Mouse (Mus musculus) C2C12 (cell line): ENCODE data around the gene Ccdc162. TPM values are rescaled to one million over a fixed set of nuclear protein-coding genes. Genes with fewer than 3 reads are reported as not detected.

Experiments
- H3K27me3 ChIP-seq: one replicate; pipeline ENCODE4 v1.6.1; 2011; ENCODE audit not compliant: control insufficient read depth, insufficient read depth, insufficient read length
- H3K36me3 ChIP-seq: one replicate; pipeline ENCODE4 v1.6.1; 2011; ENCODE audit not compliant: control insufficient read depth, insufficient read depth
- H3K4me3 ChIP-seq: one replicate; pipeline ENCODE4 v1.5.1; 2011; ENCODE audit warnings: mild to moderate bottlenecking, control low read depth; ENCODE audit not compliant: poor library complexity, insufficient read depth, severe bottlenecking
- H3K79me2 ChIP-seq: one replicate; pipeline ENCODE4 v1.6.1; 2011; ENCODE audit not compliant: control insufficient read depth, insufficient read depth
- H3K79me3 ChIP-seq: one replicate; pipeline ENCODE4 v1.6.1; 2011; ENCODE audit warnings: low read depth, control low read depth
- H3ac ChIP-seq: one replicate; pipeline ENCODE3; 2011; ENCODE audit warnings: low read depth; ENCODE audit not compliant: control insufficient read depth, insufficient read length
- CEBPB ChIP-seq: IDR thresholded peaks from one replicate; pipeline ENCODE4 v1.6.1; 2011; ENCODE audit warnings: low read depth, mild to moderate bottlenecking, control low read depth, moderate library complexity
- CTCF ChIP-seq: IDR thresholded peaks from one replicate; pipeline ENCODE4 v1.5.1; 2011; ENCODE audit not compliant: control insufficient read depth, insufficient read depth, insufficient read length
- FOSL1 ChIP-seq: IDR thresholded peaks from one replicate; pipeline ENCODE4 v1.8.0; 2011; ENCODE audit warnings: mild to moderate bottlenecking, low read length; ENCODE audit not compliant: poor library complexity, insufficient read depth, severe bottlenecking
- MAX ChIP-seq: IDR thresholded peaks from one replicate; pipeline ENCODE4 v1.6.1; 2011; ENCODE audit warnings: mild to moderate bottlenecking, control low read depth
- MYOD1 ChIP-seq: IDR thresholded peaks from one replicate; pipeline ENCODE4 v1.6.1; 2011; ENCODE audit warnings: low read depth; ENCODE audit not compliant: control insufficient read depth, insufficient read length
- MYOG ChIP-seq: IDR thresholded peaks from one replicate; pipeline ENCODE4 v1.6.1; 2011; ENCODE audit not compliant: control insufficient read depth, insufficient read length; ENCODE audit errors: extremely low read depth
- USF1 ChIP-seq: IDR thresholded peaks from one replicate; pipeline ENCODE4 v1.6.1; 2011; ENCODE audit warnings: low read depth, mild to moderate bottlenecking, control low read depth, moderate library complexity
- polyA plus RNA-seq: library from polyadenylated mRNA; unstranded; fragments of >200 nt; fragmentation: generic; extraction: Trizol; gene quantifications from one replicate; pipeline ENCODE4 v1.2.1, GENCODE M21; 2012; ENCODE audit warnings: missing spikeins

Gene Ccdc162
- polyA plus RNA-seq, 1 experiment, result 0.13 TPM

GRCm38 (mm10) chr10:41638776-41639175, 77.7 kb downstream of the Ccdc162 start:
- no peak for TF ChIP-seq MAX
- no peak for TF ChIP-seq CEBPB
- no peak for TF ChIP-seq MYOG
- TF ChIP-seq MYOD1, result no peak
- peaks cover 4% of the 10 kb centered on the region for H3K27me3 ChIP-seq
- no peaks in the 10 kb centered on the region for H3K79me2 ChIP-seq
- H3K36me3 ChIP-seq, result no peaks in the 10 kb centered on the region
- H3ac ChIP-seq, result no peak overlapping the region
- no peak overlapping the region for H3K4me3 ChIP-seq
- H3K79me3 ChIP-seq, result no peaks in the 10 kb centered on the region

GRCm38 (mm10) chr10:41635276-41636033, 81.0 kb downstream of the Ccdc162 start:
- Histone ChIP-seq H3ac (no peak overlapping the region), H3K36me3 (no peaks in the 10 kb centered on the region), H3K27me3 (peaks cover 4% of the 10 kb centered on the region), H3K4me3 (no peak overlapping the region), H3K79me3 (no peaks in the 10 kb centered on the region), H3K79me2 (no peaks in the 10 kb centered on the region)
- TF ChIP-seq MAX, result no peak
- no peak for TF ChIP-seq MYOD1
- TF ChIP-seq USF1, result no peak
- TF ChIP-seq CEBPB, result no peak
- no peak for TF ChIP-seq MYOG
- TF ChIP-seq CTCF, result no peak
- TF ChIP-seq FOSL1, result no peak

DNA sequence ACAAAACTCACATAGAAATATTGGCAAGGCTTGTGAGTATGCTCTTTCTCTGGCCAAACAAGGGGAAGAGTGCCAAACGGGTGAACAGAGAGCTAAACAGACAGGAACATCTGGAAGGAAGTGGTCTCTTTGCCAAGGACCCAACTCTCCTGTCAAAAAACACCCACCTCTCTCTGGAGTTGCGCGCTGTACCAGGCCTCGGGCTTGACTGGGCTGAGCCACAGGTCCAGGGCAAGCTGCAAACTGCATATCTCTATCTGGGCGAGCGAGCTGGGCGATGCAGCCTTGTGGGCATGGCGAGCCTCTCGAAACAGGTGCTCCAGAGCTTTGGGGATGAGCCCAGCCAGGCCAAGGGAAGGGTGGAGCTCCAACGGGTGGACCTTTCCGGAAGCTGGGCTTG, 82.6 kb downstream of the Ccdc162 start:
- H3K36me3 ChIP-seq, result no peaks in the 10 kb centered on the region
- peaks cover 3% of the 10 kb centered on the region for H3K27me3 ChIP-seq
- no peaks in the 10 kb centered on the region for H3K79me2 ChIP-seq
- H3ac ChIP-seq, result no peak overlapping the region
- no peaks in the 10 kb centered on the region for H3K79me3 ChIP-seq
- H3K4me3 ChIP-seq, result no peak overlapping the region
- no peak for TF ChIP-seq USF1
- no peak for TF ChIP-seq FOSL1
- no peak for TF ChIP-seq MYOD1
- TF ChIP-seq MYOG, result no peak
- TF ChIP-seq CEBPB, result no peak
- TF ChIP-seq CTCF, result no peak
- no peak for TF ChIP-seq MAX

DNA sequence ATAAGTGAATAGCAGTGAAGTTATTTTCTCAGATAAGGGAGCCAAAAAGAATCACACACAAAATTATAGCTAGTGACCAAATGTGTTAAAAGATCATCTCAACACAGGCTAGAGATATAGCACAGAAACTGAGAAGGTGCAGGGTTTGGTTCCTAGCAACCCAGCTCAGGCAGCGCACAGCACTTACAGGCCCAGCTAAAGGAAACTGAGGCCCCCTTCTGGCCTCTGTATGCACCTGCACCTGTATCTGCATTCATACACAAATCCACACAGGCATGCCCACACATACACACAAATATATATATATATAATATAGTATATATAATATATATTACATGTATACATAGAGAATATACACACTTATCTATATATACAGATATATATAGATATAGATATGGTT, 84.4 kb downstream of the Ccdc162 start:
- Histone ChIP-seq H3ac (no peak overlapping the region), H3K4me3 (no peak overlapping the region), H3K27me3 (no peaks in the 10 kb centered on the region), H3K36me3 (no peaks in the 10 kb centered on the region), H3K79me2 (no peaks in the 10 kb centered on the region), H3K79me3 (no peaks in the 10 kb centered on the region)
- TF ChIP-seq MYOD1 (no peak), MAX (no peak), CEBPB (no peak), USF1 (no peak)

DNA sequence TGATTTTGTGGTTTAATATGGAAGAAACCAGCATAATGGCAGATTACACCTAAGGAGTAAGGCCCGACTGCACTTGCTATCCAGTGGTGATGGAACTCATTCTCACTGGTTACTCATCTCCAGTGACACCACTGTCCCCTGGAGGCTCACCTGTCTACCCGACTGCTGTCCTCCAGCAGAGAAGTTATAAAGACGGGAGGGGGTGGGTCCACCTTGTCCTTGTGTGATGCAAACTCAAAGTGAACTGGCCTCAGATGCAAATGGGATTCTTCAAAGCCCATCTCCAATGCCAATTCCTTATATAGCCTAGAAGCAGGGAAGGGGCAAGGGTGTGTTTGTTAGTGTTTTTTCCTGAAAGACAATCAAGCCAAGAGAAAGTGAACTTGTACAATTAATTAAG, 89.4 kb downstream of the Ccdc162 start:
- Histone ChIP-seq H3K79me3 (no peaks in the 10 kb centered on the region), H3K36me3 (no peaks in the 10 kb centered on the region), H3K79me2 (no peaks in the 10 kb centered on the region), H3K4me3 (no peak overlapping the region), H3ac (no peak overlapping the region), H3K27me3 (no peaks in the 10 kb centered on the region)
- TF ChIP-seq FOSL1, result no peak
- TF ChIP-seq MYOG, result no peak
- no peak for TF ChIP-seq USF1
- TF ChIP-seq CEBPB, result no peak
- no peak for TF ChIP-seq MAX
- TF ChIP-seq MYOD1, result no peak

DNA sequence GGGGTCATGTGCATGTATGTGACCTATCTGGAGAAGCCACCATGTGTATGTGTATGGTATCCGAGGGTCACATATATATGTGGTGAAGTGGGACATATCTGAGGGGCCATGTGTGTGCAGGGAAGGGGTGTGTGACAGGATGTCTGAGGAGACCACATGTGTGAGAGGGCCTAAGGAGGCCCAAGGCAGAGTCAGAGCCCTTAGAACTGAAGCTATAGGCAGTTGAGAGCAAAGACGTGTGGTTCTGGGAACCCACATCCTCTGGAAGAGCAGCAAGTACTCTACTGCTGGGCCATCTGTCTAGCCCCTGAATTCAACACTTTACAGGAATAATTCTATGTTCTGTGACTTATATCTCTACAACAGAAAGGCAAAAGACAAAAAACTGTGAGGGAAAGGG, 96.4 kb downstream of the Ccdc162 start:
- H3K36me3 ChIP-seq, result no peaks in the 10 kb centered on the region
- H3K79me3 ChIP-seq, result no peaks in the 10 kb centered on the region
- H3K27me3 ChIP-seq, result no peaks in the 10 kb centered on the region
- no peak overlapping the region for H3ac ChIP-seq
- no peak overlapping the region for H3K4me3 ChIP-seq
- TF ChIP-seq FOSL1, result no peak
- no peak for TF ChIP-seq CEBPB
- no peak for TF ChIP-seq MYOG
- TF ChIP-seq MYOD1, result no peak
- no peak for TF ChIP-seq MAX
- no peak for TF ChIP-seq CTCF
- no peak for TF ChIP-seq USF1
- H3K79me2 ChIP-seq, result no peaks in the 10 kb centered on the region
